Mouse (Mus musculus) G1E (cell line): Measurements from ENCODE around the gene Edc3. TPM values are rescaled to one million over a fixed set of nuclear protein-coding genes. Genes with fewer than 3 reads are reported as not detected.

Experiments used
- ATAC-seq: 2 replicates; pipeline ENCODE4 v1.8.0; 2016; ENCODE audit warnings: mild to moderate bottlenecking; ENCODE audit not compliant: insufficient number of reproducible peaks, poor library complexity, low FRiP score, severe bottlenecking; ENCODE audit errors: extremely low read depth
- DNase-seq: peaks from one replicate; pipeline ENCODE4 v3.0.0; 2012; ENCODE audit warnings: low spot score
- H3K27me3 ChIP-seq: 2 replicates; pipeline ENCODE4 v1.6.1; 2012; ENCODE audit warnings: mild to moderate bottlenecking, low read length, inconsistent platforms; ENCODE audit not compliant: insufficient read depth
- H3K36me3 ChIP-seq: replicated peaks from 2 replicates; pipeline ENCODE3; 2012; ENCODE audit warnings: mild to moderate bottlenecking, inconsistent platforms
- H3K4me1 ChIP-seq: 2 replicates; pipeline ENCODE4 v1.6.1; 2012; ENCODE audit warnings: low read depth, low read length, inconsistent platforms, mixed read lengths; ENCODE audit not compliant: insufficient read depth
- H3K4me3 ChIP-seq: 2 replicates; pipeline ENCODE4 v1.5.1; 2012; ENCODE audit warnings: low read depth, mild to moderate bottlenecking, inconsistent platforms, low read length, moderate library complexity, mixed read lengths
- H3K9me3 ChIP-seq: replicated peaks from 2 replicates; pipeline ENCODE4 v1.6.1; 2012; ENCODE audit warnings: inconsistent platforms
- CTCF ChIP-seq: IDR thresholded peaks from 2 replicates; pipeline ENCODE4 v1.5.1; 2012; ENCODE audit warnings: low read depth, low read length, inconsistent platforms, mixed read lengths
- GATA1 ChIP-seq: IDR thresholded peaks from 2 replicates; pipeline ENCODE4 v1.6.1; 2012; ENCODE audit warnings: borderline replicate concordance, low read length, inconsistent platforms, mixed read lengths
- GATA2 ChIP-seq: IDR thresholded peaks from 2 replicates; pipeline ENCODE4 v1.6.1; 2012; ENCODE audit warnings: low read depth, low read length, inconsistent platforms, borderline replicate concordance
- POLR2AphosphoS5 ChIP-seq: IDR thresholded peaks from 2 replicates; pipeline ENCODE4 v1.6.1; 2012; ENCODE audit warnings: low read depth, low read length, inconsistent platforms; ENCODE audit not compliant: insufficient replicate concordance
- TAL1 ChIP-seq: conservative IDR thresholded peaks from 2 replicates; pipeline ENCODE4 v1.6.1; 2012; ENCODE audit warnings: low read depth, low read length, inconsistent platforms, mixed read lengths
- polyA plus RNA-seq: library from polyadenylated mRNA; stranded (reverse); fragments of >175 nt; gene quantifications from 2 replicates; pipeline ENCODE4 v1.2.3, GENCODE M21; 2012
- total RNA-seq, 2 experiments: library from RNA; stranded (forward) in 1 of 2; stranded (reverse) in 1 of 2; fragments of 200-1000 nt in 1 of 2; fragments of >200 nt in 1 of 2; fragmentation: Nextera tagmentation in 1 of 2; gene quantifications; 2 replicates each; pipeline ENCODE4 v1.2.3; 2014 to 2017

The Edc3 gene
- total and polyA plus RNA-seq, 3 experiments, result 5.7 to 13.2 (median 9.5) TPM

DNA sequence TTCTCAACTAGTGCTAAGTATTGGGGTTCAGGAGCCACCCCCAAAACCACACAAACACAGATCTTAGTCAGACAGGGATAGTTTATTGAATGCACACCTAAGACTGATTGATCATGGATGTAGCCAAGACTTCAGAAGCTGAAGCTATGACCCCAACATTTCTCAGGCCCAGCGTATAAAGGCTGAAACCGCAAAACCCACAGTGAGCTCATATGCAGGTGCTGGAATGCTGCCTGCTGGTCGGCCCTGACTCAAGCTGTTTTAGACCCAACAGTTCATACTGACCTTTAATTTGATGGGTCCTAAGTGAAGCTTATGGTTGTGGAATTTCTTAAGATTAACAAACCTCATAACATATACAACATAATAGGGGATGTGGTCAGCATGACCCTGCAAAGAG lies 74.3 kb downstream of the Edc3 start:
- Histone ChIP-seq H3K36me3 (no peaks in the 10 kb centered on the region), H3K4me3 (no peak overlapping the region), H3K4me1 (peaks cover 4% of the 10 kb centered on the region; the same call in 1 of the 2 replicates), H3K9me3 (peaks cover 5% of the 10 kb centered on the region), H3K27me3 (peaks cover 21% of the 10 kb centered on the region)
- no peak for DNase-seq
- ATAC-seq, result no peak
- no peak for TF ChIP-seq GATA2
- no peak for TF ChIP-seq POLR2AphosphoS5
- TF ChIP-seq TAL1, result no peak
- TF ChIP-seq GATA1, result no peak
- TF ChIP-seq CTCF, result no peak

DNA sequence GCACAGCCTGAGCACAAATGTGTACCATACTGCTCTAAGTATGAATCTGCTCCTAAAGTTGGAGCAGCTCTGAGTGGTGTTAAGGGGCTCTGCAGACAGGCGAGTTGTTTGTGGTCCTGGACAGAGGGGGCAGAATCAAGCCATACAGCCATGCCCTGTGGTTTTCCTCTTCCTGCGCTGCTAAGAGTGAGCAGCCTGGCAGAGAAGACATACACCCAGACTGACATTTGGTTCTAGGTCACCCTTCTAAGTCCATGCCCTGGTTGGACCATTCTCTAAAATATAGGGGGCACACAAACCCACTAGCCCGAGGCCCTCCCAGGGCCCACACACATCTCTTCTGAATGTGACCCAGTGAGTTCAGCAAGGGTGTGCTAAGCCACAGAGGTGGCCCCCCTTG lies 81.4 kb downstream of the Edc3 start:
- TF ChIP-seq GATA2 (no peak), TAL1 (no peak), POLR2AphosphoS5 (no peak), GATA1 (no peak), CTCF (no peak)
- Histone ChIP-seq H3K36me3 (peaks cover 50% of the 10 kb centered on the region), H3K4me3 (no peak overlapping the region), H3K9me3 (peaks cover 5% of the 10 kb centered on the region), H3K27me3 (peaks cover 7% of the 10 kb centered on the region; the same call in 1 of the 2 replicates), H3K4me1 (no peaks in the 10 kb centered on the region)
- ATAC-seq, result no peak
- DNase-seq, result no peak

DNA sequence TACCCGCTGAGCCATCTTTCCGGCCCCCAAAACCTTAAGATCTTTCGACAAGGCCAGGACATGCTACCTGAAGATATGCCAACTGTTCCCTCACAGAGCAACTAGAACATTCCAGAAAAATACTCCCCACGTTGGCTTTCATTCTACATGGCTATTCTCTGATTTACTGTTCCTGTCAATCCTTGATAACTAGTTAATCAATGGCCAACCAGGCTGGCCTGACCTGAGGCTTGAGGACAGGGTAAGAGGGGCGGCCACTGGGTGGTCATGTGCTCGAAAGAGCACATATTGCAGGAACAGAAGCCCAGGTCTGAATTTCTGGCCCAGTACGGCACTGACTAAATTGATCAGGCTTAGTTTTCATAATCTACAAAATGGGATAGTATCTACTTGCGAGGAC lies 89.1 kb downstream of the Edc3 start:
- H3K4me3 ChIP-seq, result no peak overlapping the region
- peaks cover 82% of the 10 kb centered on the region for H3K36me3 ChIP-seq
- no peaks in the 10 kb centered on the region for H3K9me3 ChIP-seq
- H3K4me1 ChIP-seq, result peaks cover 22% of the 10 kb centered on the region
- DNase-seq (no peak), ATAC-seq (no peak)
- H3K27me3 ChIP-seq, result no peaks in the 10 kb centered on the region
- TF ChIP-seq TAL1 (no peak), POLR2AphosphoS5 (no peak), GATA1 (no peak)

DNA sequence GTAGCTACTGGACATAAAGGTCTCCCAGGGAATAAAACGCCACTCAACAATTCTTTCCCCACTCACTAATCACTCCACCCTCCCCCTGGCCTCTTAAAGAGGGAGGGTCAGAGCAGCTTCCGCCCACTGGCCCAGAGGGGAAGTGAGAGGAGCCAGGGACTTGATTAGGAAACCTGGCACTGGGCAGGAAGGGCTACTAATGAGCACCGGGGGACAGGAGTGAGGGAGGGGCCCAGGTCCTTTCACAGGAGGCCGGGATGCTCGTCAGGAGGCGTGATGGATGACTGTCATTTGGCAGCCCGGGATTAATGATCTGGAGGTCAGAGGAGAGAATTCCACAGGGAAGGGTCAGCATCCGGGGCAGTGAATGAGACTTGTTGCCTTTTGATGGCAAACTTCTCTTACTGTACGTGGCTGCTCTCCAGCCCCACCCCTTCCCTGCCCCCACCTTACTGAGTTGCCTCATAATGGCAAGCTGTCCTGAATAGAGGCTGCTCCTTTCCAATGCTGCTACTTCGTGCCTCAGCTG lies 90.4 kb downstream of the Edc3 start:
- no peak overlapping the region for H3K4me3 ChIP-seq
- H3K27me3 ChIP-seq, result no peaks in the 10 kb centered on the region
- DNase-seq (no peak), ATAC-seq (no peak)
- peaks cover 34% of the 10 kb centered on the region for H3K4me1 ChIP-seq
- TF ChIP-seq POLR2AphosphoS5, result no peak
- no peak for TF ChIP-seq GATA2
- TF ChIP-seq GATA1, result no peak
- TF ChIP-seq CTCF, result no peak
- TF ChIP-seq TAL1, result no peak
- H3K9me3 ChIP-seq, result no peaks in the 10 kb centered on the region
- H3K36me3 ChIP-seq, result peaks cover 73% of the 10 kb centered on the region

DNA sequence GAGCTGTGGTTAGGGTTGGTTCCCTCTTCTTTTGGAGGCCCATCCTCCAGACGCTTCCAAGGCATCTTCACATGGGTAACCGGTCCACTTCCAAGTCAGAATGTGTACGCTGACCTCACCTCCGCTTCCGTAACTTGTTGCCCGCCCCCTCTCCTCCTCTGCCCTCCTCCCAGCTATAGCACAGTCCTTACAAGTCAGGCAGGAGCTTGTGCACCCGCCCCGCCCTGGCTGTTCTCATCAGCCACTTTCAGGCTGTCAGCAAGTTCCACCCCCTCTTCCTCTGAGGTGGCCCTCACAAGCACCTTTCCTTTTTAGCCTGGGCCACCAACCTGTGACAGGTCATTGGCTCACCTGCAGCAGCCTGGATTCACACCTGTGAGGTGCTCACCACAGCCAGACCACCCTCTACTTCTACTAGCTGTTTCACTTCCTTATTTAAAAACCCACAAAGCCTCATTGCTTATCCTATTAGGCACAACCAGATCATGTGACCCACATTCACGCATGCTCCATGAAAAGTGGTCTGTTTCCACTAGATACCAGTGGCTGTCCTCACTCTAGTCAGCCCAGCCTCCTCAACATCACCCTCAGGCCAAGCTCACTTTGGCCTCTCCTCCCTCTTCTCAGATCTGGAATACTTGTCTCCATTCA lies 92.1 kb downstream of the Edc3 start:
- H3K27me3 ChIP-seq, result no peaks in the 10 kb centered on the region
- TF ChIP-seq CTCF, result no peak
- no peak for TF ChIP-seq POLR2AphosphoS5
- H3K4me3 ChIP-seq, result no peak overlapping the region
- peaks cover 64% of the 10 kb centered on the region for H3K36me3 ChIP-seq
- DNase-seq, result no peak
- ATAC-seq, result no peak
- H3K9me3 ChIP-seq, result no peaks in the 10 kb centered on the region
- H3K4me1 ChIP-seq, result peaks cover 46% of the 10 kb centered on the region

Other genes starting within 250 kb of the Edc3 start
- gene Scamp5, start 240.5 kb upstream of the Edc3 start, total RNA-seq (2014; fragmentation: Nextera tagmentation), result not detected in 2 replicates
- gene Scamp5, start 240.5 kb upstream of the Edc3 start, total RNA-seq (2017), result 0.22 and 0.29 TPM in 2 replicates
- 0.21 and 0.22 TPM in 2 replicates for gene Scamp5, start 240.5 kb upstream of the Edc3 start, polyA plus RNA-seq
- 10.8 and 17.4 TPM in 2 replicates for gene Rpp25, start 204.5 kb upstream of the Edc3 start, total RNA-seq (2014; fragmentation: Nextera tagmentation)
- gene Rpp25, start 204.5 kb upstream of the Edc3 start, total RNA-seq (2017), result 2.9 and 5.4 TPM in 2 replicates
- 5.4 and 6.2 TPM in 2 replicates for gene Rpp25, start 204.5 kb upstream of the Edc3 start, polyA plus RNA-seq
- 88.8 and 106 TPM in 2 replicates for gene Cox5a, start 187.3 kb upstream of the Edc3 start, total RNA-seq (2014; fragmentation: Nextera tagmentation)
- 129 and 181 TPM in 2 replicates for gene Cox5a, start 187.3 kb upstream of the Edc3 start, total RNA-seq (2017)
- gene Cox5a, start 187.3 kb upstream of the Edc3 start, polyA plus RNA-seq, result 455 and 528 TPM in 2 replicates
- gene Fam219b, start 171.0 kb upstream of the Edc3 start, total RNA-seq (2014; fragmentation: Nextera tagmentation), result 8.1 and 9.5 TPM in 2 replicates
- 12.2 and 15.5 TPM in 2 replicates for gene Fam219b, start 171.0 kb upstream of the Edc3 start, total RNA-seq (2017)
- gene Fam219b, start 171.0 kb upstream of the Edc3 start, polyA plus RNA-seq, result 11.3 and 16.8 TPM in 2 replicates
- gene Mpi, start 155.8 kb upstream of the Edc3 start, total RNA-seq (2014; fragmentation: Nextera tagmentation), result 11.1 and 12.3 TPM in 2 replicates
- 12.1 and 12.5 TPM in 2 replicates for gene Mpi, start 155.8 kb upstream of the Edc3 start, total RNA-seq (2017)
- 2.5 and 4.4 TPM in 2 replicates for gene Mpi, start 155.8 kb upstream of the Edc3 start, polyA plus RNA-seq
- gene Scamp2, start 147.6 kb upstream of the Edc3 start, total RNA-seq (2014; fragmentation: Nextera tagmentation), result 18.0 and 26.6 TPM in 2 replicates
- gene Scamp2, start 147.6 kb upstream of the Edc3 start, total RNA-seq (2017), result 16.6 and 19.4 TPM in 2 replicates
- 7.4 and 19.2 TPM in 2 replicates for gene Scamp2, start 147.6 kb upstream of the Edc3 start, polyA plus RNA-seq
- gene Ulk3, start 119.1 kb upstream of the Edc3 start, total RNA-seq (2014; fragmentation: Nextera tagmentation), result 14.1 and 14.3 TPM in 2 replicates
- 10.0 and 10.5 TPM in 2 replicates for gene Ulk3, start 119.1 kb upstream of the Edc3 start, total RNA-seq (2017)
- gene Ulk3, start 119.1 kb upstream of the Edc3 start, polyA plus RNA-seq, result 3.3 and 3.4 TPM in 2 replicates
- gene Cplx3, start 102.3 kb upstream of the Edc3 start, total RNA-seq (2014; fragmentation: Nextera tagmentation), result not detected in 2 replicates
- gene Cplx3, start 102.3 kb upstream of the Edc3 start, total RNA-seq (2017), result 0.11 TPM in 1 of 2 replicates, not detected in the other
- not detected in 2 replicates for gene Cplx3, start 102.3 kb upstream of the Edc3 start, polyA plus RNA-seq
- not detected in 2 replicates for gene Lman1l, start 87.8 kb upstream of the Edc3 start, total RNA-seq (2014; fragmentation: Nextera tagmentation)
- gene Lman1l, start 87.8 kb upstream of the Edc3 start, total RNA-seq (2017), result not detected in 2 replicates
- not detected in 2 replicates for gene Lman1l, start 87.8 kb upstream of the Edc3 start, polyA plus RNA-seq
- 118 and 125 TPM in 2 replicates for gene Csk, start 54.9 kb upstream of the Edc3 start, total RNA-seq (2014; fragmentation: Nextera tagmentation)
- gene Csk, start 54.9 kb upstream of the Edc3 start, total RNA-seq (2017), result 151 and 154 TPM in 2 replicates
- gene Csk, start 54.9 kb upstream of the Edc3 start, polyA plus RNA-seq, result 311 and 332 TPM in 2 replicates
- gene Cyp1a2, start 24.8 kb upstream of the Edc3 start, total RNA-seq (2014; fragmentation: Nextera tagmentation), result not detected in 2 replicates
- gene Cyp1a2, start 24.8 kb upstream of the Edc3 start, total RNA-seq (2017), result not detected in 2 replicates
- not detected in 2 replicates for gene Cyp1a2, start 24.8 kb upstream of the Edc3 start, polyA plus RNA-seq
- not detected in 2 replicates for gene Cyp1a1, start 20.6 kb upstream of the Edc3 start, total RNA-seq (2014; fragmentation: Nextera tagmentation)
- not detected in 2 replicates for gene Cyp1a1, start 20.6 kb upstream of the Edc3 start, total RNA-seq (2017)
- gene Cyp1a1, start 20.6 kb upstream of the Edc3 start, polyA plus RNA-seq, result not detected in 2 replicates
- gene Clk3, start 57.3 kb downstream of the Edc3 start, total RNA-seq (2014; fragmentation: Nextera tagmentation), result 95.9 and 119 TPM in 2 replicates
- 53.8 and 56.8 TPM in 2 replicates for gene Clk3, start 57.3 kb downstream of the Edc3 start, total RNA-seq (2017)
- gene Clk3, start 57.3 kb downstream of the Edc3 start, polyA plus RNA-seq, result 33.0 and 36.9 TPM in 2 replicates
- gene Arid3b, start 128.3 kb downstream of the Edc3 start, total RNA-seq (2014; fragmentation: Nextera tagmentation), result 16.7 and 19.5 TPM in 2 replicates
- gene Arid3b, start 128.3 kb downstream of the Edc3 start, total RNA-seq (2017), result 6.1 and 7.2 TPM in 2 replicates
- gene Arid3b, start 128.3 kb downstream of the Edc3 start, polyA plus RNA-seq, result 4.0 and 7.4 TPM in 2 replicates
- gene Ubl7, start 202.4 kb downstream of the Edc3 start, total RNA-seq (2014; fragmentation: Nextera tagmentation), result 155 and 159 TPM in 2 replicates
- gene Ubl7, start 202.4 kb downstream of the Edc3 start, total RNA-seq (2017), result 19.1 and 21.1 TPM in 2 replicates
- 72.5 and 110 TPM in 2 replicates for gene Ubl7, start 202.4 kb downstream of the Edc3 start, polyA plus RNA-seq
- not detected in 2 replicates for gene Sema7a, start 231.6 kb downstream of the Edc3 start, total RNA-seq (2014; fragmentation: Nextera tagmentation)
- gene Sema7a, start 231.6 kb downstream of the Edc3 start, total RNA-seq (2017), result not detected in 2 replicates
- gene Sema7a, start 231.6 kb downstream of the Edc3 start, polyA plus RNA-seq, result 0.01 TPM in 1 of 2 replicates, not detected in the other